Mouse (Mus musculus): ENCODE measurements around the gene Sclt1.

The Sclt1 gene

DNA sequence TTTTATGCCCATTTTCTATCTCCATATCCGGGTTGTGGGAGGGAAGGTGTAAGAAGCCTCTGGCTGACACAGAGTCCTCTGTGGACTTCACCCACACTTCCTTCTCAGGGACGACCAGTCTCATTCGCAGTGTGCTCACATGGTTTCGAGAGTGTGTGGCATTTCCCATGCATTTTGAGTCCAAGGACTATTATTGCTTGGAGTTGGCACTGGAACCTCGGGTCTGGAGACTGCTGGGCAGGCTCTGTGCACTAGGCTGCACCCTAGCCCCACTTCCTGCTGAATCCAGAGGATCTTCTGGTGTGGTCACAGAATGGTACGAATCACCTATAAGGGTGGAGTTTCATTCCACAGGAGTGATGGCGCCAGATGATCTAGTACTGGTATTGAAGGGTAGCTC, 155.4 kb downstream of the Sclt1 start:
- DNase-seq (ENCODE audit: low read depth, low spot score) = no peak

DNA sequence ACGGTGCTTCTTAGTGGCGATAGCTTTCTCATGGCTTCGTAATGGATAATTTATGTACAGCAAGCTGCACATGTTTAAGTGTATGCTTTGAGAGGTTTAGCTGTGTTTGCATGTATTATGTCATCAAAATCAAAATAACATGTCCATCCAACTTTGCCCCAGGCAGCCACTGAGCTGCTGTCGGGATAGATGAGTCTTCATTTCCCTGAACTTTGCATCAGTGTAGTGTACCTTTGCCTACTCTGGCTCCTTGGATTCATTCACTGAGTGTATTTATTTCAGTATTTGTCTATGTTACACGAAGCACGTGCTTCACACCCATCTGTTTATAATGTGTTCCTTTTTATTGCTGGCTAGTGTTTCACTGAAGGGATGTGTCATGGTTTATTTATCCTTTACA, 156.0 kb downstream of the Sclt1 start:
- no peak for DNase-seq (ENCODE audit: low read depth, low spot score)

DNA sequence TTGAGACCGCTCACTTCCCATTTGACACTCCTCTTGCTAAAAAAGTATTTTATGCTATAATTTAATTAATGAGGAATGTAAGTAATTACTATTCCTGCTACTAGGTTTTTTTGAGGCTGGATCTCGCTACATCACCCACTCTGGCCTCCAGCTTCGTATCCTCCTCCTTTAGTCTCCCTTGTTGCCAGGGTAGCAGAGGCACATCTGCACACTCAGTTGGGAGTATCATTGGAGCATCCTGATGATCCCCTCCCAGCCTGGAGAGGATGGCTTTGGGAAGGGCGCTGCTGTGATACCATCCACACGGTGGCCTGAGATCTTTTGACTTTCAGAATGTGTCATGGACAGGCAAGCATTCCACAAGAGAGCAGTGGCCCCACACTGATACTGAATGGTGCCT, 156.8 kb downstream of the Sclt1 start:
- no peak for DNase-seq (ENCODE audit: low read depth, low spot score)

DNA sequence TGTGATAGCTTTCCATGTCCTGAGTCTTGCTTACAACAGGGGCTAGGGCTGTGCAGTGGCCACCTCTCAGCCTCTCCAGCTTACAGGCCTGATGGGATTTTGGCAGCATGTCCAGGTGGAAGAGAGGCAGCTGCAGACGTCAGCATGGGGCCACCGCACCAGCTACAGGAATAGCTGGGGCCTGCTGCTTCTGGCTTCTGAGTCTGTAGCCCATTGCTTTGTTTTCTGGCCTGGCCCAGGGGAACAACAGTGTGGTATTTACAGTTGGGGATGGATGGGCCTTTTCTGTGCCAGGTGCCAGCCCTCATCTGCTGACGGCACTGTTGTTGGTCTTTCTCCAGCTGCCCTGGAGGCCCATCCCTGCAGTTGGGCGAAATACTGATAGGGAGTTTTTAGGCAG, 158.7 kb downstream of the Sclt1 start:
- DNase-seq (ENCODE audit: low read depth, low spot score) = no peak

DNA sequence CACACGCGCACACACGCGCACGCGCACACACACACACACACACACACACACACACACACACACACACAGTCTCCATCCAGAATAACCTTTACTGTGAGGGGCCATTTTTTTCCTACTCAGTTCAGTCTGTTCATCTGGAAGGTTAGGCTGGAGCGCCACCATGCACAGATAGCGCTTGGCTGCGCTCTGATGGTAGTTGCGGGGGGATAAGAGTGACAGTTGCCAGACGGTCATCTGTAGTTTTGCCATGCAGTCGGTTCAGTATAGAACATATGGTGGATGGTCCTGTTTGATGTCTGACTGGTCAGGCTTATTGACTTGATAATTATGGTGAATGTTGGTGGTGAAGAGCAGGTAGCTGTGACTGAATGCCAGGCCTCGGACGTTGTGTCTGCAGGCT, 159.2 kb downstream of the Sclt1 start:
- no peak for DNase-seq (ENCODE audit: low read depth, low spot score)

DNA sequence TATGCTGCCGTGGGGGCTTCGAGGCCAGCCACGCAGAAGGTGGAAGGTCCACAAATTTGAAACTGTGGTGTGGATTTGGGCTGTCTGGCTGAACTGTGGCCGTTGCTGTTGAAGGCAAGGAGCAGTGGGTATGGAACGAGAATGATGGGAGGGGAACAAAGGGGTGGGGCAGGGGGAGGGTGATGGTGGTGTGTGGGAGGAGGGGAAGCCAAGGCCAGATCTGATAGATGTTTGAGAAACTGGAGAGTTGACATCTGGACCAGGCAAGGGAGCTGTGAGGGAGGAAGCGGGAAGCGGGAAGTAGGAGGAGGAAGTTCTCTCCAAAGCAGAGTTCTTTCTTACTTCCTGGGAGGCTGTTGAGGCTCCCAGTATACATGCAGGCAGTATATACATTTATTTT, 160.1 kb downstream of the Sclt1 start:
- no peak for DNase-seq (ENCODE audit: low read depth, low spot score)

DNA sequence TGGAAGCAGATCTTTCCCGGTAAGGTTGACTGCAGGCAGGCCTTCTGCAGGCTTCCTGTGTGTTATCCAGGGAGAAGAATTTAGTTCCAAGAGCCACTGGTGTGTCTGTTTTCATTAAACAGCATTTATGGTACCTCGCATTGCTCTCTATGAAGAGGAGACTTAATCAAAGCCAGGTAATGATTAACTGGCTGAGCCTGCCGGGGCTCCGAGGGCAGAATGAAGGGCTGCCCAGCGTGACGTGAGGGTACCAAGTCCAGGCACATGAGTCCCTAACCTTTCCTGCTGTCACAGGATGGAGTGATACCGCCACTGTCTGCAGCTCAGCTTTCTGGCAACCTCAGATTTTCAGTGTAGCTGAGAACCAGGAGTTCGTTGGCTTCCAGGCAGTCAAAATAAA, 160.9 kb downstream of the Sclt1 start:
- no peak for DNase-seq (ENCODE audit: low read depth, low spot score)

DNA sequence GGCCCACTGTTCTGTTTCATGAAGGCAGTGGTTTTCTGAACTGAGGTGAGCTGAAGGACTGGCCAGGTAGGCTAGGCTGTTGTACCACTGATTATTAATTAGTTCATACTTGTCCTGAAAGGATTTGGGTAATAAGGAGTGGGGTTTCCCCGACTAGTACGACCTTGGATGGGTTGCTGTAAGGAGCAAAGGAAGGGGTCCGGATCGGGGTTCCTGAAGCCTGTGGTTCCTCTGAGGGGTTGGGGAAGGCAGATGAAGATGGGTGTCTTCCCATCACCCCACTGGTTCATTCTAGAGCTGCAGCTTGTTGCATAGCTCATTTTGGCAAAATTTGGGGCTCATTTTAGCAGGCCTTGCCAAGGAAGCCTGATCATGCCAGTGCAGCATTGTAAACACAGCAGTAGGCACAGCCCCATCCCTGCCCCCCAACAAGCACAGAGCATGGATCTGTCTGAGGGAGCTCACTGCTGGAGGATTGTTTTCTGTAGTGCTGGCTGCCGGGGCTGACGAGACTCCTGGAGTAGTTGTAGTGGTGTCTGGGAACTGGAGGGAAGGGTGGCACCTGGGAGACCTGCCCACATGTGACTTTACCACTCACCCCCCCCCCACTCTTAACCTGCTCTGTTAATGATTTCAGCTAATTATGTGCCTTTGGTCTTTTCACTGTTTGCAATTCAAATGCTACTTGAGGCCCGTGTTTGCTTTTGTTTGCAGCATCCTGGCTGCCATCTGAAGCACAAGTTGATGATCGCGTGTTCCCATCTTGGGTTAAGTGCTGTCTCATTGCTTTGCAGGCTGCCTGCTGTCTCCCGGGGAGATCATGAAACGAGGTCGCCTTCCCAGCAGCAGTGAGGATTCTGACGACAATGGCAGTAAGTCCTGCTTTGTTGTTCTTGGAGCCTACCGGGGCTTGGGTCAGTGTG, 161.7 kb downstream of the Sclt1 start:
- no peak for DNase-seq (ENCODE audit: low read depth, low spot score)

DNA sequence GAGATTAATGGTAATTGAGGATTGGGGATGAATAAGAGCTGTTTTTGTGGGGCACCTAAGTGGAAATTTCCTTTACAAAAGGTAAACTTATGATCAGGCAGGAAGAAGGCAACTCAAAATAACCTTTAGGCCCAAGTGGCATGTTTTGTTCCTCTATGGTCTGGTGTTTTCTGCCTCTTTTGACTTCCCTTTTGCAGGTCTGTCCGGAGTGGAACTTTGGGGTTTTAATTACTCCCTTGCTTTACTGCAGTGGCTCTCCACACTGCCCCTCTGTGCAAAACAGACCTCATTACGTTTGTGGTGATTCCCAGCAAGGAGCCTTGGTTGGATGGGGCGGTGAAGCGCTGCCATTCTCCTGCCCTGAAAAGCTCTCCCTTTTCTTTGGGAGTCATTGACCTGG, 162.4 kb downstream of the Sclt1 start:
- no peak for DNase-seq (ENCODE audit: low read depth, low spot score)

DNA sequence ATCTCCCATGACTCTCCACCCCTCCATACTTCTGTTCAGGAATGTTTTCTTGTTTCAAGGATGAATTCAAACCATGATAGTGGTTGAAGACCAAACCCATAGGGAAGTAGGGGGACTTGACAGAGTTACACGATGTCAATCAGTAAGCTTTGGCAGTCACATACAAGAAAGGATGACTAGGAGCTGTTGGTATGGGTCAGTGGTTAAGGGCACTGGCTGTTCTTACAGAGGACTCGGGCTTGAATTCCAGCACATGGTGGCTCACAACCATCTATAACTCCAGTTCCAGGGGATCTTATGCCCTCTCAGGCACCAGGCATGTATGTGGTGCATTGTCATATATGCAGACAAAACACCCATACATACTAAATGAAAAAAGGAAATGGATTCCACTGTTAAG, 165.1 kb downstream of the Sclt1 start:
- no peak for DNase-seq (ENCODE audit: low read depth, low spot score)
